Mouse (Mus musculus): ENCODE measurements around the gene S100a7a.

GRCm38 (mm10) chr3:90605736-90606135, 48.1 kb upstream of the S100a7a start:
- TF ChIP-seq REST (IDR thresholded peaks at IDR 0.05; ENCODE audit: insufficient read depth, insufficient read length) = no peak
- no peak for TF ChIP-seq SRF (IDR thresholded peaks at IDR 0.05; ENCODE audit: control insufficient read depth, insufficient read length, low read depth)
- no peak for TF ChIP-seq MYOD1 (IDR thresholded peaks at IDR 0.05; ENCODE audit: control insufficient read depth in 1 of 3, insufficient read length in 2 of 3, low read depth in 2 of 3)
- peak; percentile 6 for TF ChIP-seq POLR2AphosphoS2 (IDR thresholded peaks at IDR 0.05; ENCODE audit: insufficient read length, low read depth)
- TF ChIP-seq TCF3 (IDR thresholded peaks at IDR 0.05; ENCODE audit: insufficient read length, low read depth) = no peak
- no peak for TF ChIP-seq USF1 (IDR thresholded peaks at IDR 0.05; ENCODE audit: low read depth)
- no peak for TF ChIP-seq MAX (IDR thresholded peaks at IDR 0.05; ENCODE audit: low read depth)
- no peak for TF ChIP-seq E2F4 (IDR thresholded peaks at IDR 0.05; ENCODE audit: insufficient read depth)
